Mouse (Mus musculus): Measurements from ENCODE around the gene Tubal3.
"Not testable (repeated sequence)": the region's sequence is repeated elsewhere in the genome, so short reads cannot be mapped to it uniquely, and the experiment has no call there.

Tubal3 gene

DNA sequence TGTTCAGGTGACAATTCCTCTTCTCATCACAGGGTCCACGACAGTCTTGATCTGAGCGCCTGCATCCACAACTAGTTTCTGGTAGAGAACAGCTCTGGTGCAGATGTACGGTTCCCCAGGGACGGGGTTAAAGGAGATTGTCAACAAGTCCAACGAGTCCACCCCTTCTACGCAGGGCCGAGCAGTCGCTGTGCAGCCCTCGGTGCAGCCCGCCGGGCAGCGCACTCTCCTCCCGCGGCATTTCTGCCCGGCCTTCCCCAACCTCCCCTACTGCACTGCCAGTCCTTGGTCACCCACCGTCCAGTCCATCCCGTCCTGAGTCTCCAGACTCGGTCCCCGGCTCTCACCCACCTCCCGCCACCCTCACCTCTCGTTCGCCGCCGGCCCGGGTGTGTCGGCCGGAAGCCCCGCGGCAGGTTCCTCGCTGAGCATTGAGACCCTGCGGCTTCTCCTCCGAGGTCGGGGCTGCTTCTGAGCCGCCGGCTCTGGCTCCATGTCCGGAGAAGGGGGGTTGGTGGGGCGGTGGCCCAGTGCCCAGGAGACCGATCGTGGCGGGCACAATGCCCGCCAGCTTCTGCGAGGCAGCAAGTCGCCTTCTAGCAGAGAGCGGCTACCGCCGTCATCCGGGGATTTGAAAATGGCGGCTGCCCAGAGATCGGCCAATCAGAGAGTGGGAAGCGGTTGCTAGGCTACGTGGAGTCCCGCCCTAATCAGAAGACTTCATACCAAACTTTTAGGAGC, at the start of gene Tubal3, which contains the start of gene Net1:
Gene Tubal3 (plus strand): TSS at position 704 of the 741 bp plus-strand sequence.
Gene Net1 (minus strand): TSS at position 650 of the 741 bp plus-strand sequence.
- peak; percentile 91 to 93 for DNase-seq

DNA sequence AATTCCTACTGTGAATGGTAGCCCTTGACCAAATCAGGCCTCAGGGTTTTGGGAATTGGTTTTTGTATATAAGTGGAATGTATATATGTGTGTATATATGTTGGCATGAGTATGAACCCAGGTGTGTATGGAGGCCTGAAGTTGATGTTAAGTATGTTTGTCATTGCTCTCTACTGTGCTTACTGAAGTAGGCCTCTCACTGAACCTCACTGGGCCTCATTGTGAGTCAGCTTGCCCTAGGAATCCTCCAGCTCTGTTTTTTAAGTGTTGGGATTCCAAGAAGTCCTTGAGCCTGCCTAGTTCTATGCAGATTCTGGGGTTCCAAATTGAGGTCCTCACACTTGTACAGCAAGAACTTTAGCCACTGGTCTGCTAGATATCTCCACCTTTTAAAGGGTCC, 48.2 kb upstream of the Tubal3 start:
- DNase-seq: no peak

DNA sequence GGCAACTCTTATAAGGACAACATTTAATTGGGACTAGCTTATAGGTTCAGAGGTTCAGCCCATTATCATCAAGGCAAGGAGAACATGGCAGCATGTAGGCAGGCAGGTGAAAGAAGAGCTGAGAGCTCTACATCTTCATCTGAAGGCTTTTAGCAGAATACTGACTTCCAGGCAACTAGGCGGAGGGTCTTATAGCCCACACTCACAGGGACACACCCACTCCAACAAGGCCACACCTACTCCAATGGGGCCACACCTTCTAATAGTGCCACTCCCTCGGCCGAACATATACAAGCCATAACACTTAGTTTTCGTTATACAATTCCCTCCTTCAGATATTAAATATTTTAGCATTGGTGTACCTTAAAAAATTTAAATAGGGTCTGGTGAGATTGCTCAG, 45.2 kb upstream of the Tubal3 start:
- DNase-seq: no peak

DNA sequence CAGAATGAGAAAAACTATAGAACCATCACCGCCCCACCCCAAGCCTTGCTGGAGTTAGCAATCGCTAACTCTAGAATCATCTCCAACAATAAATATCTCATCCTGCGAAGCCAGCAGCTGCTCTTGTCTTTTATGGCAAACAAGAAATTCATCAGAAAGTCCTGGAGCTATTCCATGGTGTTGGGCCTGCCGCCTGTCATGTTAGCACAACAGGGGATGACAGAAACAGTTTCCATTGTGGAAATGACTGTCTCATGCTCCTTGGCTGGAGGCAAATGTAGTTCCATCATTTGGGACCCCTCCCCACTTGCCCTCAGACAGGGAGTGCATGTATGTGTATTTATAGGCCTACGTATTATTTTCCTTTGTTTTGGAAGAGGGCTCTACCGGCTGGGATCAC, 41.6 kb upstream of the Tubal3 start:
- DNase-seq: peak; percentile 37 to 68

DNA sequence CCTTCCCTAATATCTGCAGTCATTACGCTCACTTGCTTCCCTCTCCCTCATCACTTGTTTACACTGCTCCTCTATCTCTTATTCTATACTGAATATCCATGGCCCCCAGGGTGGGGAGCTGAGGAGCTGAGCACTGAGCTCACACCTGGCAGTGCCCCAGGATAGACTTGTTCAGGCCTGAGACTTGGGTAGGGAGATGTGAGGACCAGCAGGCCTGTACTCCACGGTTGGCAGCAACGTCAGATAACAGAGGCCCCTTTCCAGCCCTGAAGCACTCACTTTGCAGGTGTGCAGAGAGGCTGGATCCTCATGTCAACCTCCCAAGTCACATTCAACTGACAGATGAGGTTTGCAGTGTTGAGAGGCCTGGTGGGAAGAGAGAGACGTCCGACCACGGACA, 40.9 kb upstream of the Tubal3 start:
- no peak for DNase-seq

DNA sequence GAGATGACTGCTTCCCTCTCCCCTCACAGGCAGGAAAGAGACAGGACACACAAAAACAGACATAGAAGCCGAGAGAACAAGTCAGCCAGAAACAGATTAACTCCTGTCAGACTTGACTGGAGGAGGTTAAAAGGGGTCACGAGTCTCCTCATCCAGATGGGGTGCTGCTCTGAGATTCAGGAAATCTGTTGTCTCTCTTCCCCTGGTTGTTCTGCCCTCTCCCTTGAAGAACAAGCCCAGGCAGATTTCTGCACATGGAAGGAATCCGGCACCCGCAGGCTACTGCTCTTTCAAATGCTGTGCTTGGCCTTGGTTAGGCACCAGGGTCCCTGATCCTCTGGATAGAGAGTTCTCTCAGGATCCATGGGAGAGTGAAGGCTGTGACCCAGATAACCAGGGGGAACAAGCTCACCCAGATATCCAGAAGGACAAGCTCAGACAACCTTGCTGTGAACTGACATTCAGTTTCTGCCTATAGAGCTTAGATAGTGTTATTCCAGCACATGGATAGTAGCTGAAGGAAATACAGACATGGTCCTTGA, 40.3 kb upstream of the Tubal3 start:
- DNase-seq: no peak

DNA sequence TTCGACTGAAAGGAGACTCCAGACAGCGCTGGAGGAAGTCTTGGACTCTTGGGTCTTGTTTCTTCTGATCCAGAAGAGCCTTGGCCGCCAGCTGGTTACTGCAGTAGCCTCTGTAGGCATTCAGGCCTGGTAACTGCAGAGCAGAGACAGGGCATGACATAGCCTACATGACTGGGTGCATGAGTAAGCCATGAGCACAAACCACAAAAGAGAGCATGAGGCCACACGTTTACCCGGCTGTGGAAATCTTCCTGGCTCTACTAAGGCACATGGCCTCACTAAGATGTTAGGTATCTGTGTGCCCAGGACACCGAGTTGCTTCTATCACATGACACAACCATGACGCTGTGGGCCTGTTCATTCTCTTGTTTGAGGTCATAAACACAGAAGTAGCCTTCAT, 31.4 kb upstream of the Tubal3 start:
- no peak for DNase-seq

DNA sequence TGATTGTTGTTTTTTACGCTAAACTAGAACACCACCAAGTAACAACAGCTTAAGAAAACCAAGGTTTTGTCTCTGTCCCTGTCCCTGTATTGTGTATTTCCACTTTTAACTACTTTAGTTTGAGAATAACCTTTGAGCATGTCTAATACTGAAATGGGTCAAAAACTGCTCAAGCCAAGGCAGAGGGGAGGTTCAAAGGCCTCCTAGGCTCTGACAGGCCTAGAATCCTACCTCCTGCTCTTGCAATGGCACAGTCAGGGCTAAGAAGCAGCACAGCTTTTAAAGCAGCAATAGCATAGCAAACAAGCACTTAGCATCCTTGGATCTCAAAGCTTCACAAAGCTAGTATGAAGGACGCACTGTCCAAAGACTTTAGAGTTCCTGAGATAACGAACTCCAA, 29.0 kb upstream of the Tubal3 start:
- DNase-seq: no peak

DNA sequence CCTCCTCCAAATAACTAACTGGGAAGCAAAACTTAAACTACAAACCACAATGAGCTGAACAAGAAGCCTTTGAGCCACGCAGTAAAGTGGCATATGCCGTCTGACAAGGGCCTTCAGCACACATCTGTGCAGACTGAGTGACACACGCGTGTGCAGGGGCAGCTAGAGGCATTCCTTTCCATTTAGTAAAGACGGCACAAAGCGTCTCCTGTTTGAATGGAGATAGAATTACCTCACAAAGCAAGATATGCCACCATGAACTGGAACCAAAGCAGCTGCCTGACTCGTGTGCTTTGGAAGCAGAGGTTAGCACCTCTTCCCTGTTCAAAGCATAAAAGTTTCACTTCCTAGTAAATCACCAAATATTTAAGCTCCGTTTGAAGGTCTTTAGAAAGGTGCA, 28.0 kb upstream of the Tubal3 start:
- no peak for DNase-seq

DNA sequence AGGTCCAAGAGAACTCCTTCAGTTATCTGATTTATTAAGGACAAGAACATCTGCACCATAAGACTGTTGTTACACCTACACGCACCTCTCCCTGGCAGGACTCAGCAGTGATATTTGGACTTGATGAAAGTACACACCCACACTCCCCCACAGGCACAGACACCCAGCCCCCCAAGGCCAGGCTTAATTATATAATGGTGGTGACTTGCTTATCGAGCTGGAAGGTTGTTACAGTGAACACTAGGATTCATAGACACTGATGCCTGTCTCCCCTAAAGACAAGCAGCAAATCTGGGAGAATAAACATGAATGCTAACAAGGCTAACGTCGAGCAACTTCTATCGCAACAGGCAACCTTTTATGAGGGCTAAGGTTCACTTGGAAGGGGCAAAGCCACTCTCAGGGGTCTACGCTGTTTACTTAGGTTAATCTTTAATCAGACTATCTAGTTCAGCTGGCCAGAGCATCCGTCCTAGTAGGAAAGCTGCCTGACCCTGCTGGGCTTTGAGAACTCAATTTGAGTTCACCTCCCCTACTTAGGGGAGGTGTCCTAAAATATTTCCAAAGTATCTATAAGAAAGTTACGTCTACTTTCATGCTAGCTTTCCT, 26.5 kb upstream of the Tubal3 start:
- DNase-seq: no peak

DNA sequence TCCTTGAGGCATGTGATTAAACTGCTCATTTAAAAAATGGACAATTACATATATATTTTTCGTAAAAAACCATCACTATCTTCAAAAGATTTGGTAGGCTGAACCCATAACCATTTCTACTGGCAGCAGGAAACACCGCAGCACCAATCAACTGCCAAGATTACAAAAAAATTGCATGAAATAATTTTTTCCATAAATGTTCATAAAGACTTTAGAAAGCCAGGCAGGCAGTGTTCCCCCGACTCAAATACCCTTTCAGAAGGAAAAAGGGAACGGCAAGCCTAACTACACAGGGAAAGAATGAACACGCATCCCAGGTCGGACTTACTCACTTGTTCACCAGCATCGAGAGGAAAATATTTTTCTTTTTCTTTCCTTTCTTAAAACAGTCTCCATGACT, 25.5 kb upstream of the Tubal3 start:
- no peak for DNase-seq

DNA sequence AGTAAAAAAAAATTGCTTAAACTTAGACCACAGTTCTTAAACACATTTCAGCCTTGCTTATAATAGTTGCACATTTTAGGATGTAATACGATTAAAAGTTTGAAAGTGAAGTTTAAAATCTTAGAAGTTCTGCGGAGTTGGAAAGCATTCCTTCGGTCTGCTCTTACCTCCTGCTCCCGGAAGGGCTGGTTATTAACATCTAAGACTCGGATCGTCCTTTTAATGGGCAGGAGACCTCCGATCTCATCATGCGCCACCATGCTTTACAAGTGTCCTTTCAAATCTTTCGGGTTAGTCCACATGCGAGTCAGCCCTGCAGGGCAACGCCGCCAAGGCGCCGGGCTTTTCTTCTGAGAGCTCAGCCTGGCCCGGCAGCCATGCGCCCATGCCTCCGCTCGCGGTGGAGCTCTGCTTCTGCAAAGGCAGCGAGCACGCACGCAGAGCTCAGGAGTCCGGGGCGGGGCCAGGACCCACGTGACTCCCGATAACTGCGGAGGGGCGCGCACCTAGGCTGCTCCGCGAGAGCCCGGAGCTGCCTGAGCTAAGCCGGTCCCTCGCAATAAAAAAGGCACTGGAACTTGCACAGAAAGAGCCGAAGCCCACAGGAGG, 24.8 kb upstream of the Tubal3 start:
- peak; percentile 93 to 94 for DNase-seq

DNA sequence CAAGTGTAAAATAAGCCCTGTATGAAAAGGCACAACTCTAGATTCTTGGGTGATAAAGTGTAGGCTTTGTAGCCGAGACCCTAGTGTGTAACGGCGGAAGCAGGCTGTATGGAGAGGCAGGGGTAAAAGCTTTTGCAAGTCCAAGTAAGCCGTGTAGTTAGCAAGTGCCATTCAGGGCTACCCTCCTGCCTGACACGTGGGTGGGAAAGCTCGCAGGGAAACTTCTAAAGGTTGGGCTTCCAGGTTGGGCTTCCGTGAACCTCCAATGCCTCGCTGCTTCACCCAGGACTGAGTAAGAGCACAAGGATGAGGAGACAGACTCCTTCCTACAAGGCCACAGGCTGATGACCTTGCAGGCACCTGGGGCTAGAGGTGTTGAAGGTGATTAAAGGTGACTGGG, 23.5 kb upstream of the Tubal3 start:
- no peak for DNase-seq

DNA sequence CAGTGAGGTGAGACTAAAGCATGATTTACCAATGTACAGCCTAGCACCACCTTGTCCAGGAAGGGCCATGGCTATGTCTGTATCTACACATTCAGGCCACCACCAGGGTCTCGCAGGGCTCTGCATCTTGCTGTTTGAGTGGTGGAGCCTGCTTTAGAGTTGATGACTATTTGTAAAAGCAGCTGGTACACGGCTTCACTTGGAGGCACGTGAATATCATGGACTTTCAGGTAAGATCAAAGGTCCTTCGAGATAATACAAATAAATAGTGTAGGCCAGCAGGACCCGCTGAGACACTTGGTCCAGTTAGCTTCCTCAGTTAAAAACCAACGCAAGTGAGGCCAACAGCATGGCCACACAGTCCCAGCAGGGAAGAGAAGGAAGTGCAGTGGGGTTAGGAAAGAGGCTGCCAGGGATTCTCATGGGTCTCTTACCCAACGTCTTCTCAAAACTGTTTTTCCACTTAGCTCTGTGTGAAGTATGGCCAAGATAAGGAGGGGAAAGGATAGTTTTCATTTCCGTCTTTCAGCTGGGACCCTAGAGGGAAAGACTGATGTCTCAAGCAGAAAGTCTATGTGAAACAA, 22.6 kb upstream of the Tubal3 start:
- DNase-seq: no peak

DNA sequence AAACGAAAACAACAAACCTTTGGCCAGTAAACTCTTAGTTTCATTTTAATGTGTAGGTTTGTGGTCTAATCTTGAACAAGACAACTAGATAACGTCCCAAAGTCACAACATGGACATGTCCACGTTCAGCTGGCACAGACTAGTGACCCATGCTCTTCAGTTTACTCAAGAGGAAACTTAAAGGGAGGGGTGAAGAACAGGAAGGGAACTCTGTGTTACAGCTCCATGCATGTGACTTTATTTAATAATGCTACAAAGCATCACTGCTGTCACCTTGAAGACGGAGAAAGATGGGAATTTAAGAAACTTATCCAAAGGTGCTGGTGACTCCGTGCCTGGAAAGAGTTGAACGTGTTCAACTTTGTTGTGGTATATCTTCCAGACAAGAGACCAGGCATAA, 22.0 kb upstream of the Tubal3 start:
- DNase-seq: no peak

DNA sequence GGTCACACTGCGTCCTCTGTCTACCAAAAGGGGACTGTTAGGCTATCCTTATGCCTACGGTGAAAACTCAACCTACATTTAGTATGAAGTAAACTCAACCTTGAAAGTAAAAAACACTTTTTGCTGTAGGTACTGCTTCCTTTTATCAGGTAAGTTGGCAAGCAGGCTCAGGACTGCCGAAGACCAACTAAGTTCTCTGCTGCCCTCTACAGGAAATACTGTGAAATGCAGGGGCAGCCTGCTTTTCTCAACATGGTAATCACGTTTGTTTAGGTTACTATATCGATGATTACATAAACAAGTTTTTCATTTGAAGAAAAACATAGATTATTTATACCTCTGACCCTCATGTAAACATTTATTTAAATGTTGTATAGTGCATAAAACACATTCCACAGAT, 21.2 kb upstream of the Tubal3 start:
- peak in 1 of 2 experiments; percentile 78 for DNase-seq

DNA sequence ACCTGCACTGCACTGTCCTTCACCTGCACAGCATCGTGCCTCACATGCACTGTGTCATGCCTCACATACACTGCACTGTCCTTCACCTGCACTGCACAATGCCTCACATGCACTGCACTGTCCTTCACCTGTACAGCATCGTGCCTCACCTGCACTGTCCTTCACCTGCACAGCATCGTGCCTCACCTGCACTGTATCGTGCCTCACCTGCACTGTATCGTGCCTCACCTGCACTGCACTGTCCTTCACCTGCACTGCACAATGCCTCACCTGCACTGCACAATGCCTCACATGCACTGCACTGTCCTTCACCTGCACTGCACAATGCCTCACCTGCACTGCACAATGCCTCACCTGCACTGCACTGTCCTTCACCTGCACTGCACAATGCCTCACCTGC, 19.9 kb upstream of the Tubal3 start:
- not testable (repeated sequence) for DNase-seq

DNA sequence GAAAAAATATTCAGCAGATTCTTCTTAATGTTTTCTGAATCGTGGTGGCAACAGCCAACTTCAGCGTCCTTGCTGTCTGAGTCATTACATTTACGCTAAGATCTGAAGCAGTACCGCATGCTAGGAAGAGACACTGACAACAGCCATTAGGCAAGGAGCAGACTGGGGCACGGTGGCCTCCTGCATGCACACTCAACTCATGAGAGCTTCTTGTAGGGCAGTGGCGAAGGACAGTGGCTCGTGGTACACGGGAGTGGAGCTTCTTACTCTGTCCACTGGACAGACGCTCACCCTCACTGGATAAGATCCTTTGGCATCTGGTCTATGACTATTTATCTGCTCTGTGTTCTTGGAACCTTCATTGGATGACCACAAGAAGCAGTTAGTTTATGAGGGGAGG, 18.8 kb upstream of the Tubal3 start:
- DNase-seq: no peak

DNA sequence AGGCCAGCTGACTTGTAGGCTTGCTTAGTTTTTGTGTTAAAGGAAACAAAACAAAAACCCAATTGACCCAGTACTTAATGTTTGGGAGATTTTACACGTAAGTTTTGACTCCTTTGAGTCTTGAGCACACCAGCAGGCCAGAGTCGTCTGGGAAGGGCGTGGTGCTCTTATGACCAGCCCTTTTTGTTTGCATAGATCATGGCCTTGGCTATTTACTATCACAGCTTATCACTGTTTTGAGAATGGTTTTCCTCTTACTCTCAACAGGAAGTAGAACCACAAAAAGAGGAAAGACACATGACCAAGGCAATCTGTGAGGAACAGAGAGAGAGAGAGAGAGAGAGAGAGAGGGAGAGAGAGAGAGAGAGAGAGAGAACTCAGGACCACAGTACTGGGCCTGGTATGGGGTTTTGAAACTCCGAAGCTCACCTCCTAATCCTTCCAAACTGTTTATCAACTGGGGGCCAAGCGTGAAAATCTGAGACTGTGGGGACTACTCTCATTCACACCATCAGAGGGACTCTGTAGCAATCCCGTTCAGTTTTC, 10.8 kb upstream of the Tubal3 start:
- no peak for DNase-seq

DNA sequence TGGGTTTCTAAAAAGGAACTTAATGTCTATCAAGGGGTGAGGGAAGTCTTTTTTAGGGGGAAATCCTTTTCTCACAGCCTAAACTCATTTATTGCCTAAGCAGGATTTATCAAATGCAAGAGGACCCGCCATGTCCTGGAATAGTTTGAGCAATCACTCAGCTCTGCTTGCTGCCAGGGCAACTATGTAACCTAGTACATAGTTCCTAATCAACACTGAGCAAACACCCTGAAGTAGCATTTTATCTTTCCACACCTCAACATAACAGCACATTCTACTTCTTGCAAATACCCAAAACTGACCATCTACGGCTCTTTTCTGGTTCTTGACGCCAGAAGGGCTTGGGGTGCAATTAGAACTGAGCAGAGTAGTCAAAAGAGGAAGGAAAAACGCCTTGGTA, 9.8 kb upstream of the Tubal3 start:
- DNase-seq: no peak

DNA sequence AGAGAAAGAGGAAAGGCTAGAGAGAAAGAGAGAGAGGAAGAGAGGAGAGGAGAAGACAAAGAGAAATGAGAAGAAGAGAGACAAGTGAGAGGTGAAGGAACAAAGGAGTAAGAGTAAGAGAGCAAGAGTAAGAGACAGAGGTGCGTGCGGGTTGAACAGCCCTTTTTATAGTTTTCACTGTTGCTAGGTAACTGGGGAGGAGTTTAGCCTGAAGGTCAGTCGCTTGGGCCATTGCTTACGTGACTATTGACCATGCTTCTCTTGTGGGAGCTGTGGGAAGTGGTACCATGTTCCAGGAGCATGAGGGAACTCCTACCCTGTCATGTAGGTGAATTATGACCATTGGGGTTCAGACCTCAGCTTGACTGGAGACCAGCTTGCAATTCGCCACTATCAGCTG, 7.7 kb upstream of the Tubal3 start:
- DNase-seq: no peak

DNA sequence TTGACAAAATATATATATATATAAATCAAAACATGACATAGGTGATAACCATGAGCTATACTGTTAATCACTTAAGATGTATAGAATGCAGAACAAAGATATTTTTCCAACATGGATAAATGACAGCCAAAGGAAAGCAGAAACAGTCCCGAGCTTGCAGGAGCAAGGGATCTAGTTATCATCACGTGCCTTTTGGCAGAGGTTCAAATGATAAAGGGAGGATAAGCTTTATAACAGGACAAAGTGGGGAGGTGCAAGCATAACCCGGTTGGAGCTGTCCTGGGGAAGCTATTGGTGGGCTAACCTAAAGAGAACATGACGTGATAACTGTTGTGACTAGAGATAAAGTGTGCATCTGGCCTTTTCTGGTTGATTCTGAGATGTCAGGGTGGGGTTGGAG, 4.6 kb upstream of the Tubal3 start:
- no peak for DNase-seq

DNA sequence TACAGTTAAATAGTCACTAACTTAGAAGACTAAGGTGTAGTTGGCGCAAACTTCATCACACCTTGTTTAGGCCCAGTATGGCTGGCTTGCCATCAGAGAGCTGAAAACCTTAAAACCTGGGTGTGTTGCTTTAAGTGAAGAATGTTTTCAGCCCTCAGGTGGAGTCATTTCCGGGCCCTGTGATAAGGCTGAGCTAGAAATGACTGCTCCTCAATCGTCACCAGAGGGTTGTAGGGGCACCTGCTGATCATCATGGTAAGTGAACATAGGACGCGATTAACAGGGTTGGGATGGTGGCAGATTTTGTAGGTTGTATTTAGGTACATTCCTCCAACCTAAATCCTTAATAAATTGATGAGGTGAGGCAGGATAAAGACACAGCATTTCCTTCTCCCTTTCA, 6.4 kb downstream of the Tubal3 start:
- no peak for DNase-seq
